Mouse (Mus musculus): ENCODE measurements around the gene Phldb3. TPM values are rescaled to one million over a fixed set of nuclear protein-coding genes. Genes with fewer than 3 reads are reported as not detected.

The Phldb3 gene
- total RNA-seq (2017): 13.7 and 13.9 TPM in 2 replicates

DNA sequence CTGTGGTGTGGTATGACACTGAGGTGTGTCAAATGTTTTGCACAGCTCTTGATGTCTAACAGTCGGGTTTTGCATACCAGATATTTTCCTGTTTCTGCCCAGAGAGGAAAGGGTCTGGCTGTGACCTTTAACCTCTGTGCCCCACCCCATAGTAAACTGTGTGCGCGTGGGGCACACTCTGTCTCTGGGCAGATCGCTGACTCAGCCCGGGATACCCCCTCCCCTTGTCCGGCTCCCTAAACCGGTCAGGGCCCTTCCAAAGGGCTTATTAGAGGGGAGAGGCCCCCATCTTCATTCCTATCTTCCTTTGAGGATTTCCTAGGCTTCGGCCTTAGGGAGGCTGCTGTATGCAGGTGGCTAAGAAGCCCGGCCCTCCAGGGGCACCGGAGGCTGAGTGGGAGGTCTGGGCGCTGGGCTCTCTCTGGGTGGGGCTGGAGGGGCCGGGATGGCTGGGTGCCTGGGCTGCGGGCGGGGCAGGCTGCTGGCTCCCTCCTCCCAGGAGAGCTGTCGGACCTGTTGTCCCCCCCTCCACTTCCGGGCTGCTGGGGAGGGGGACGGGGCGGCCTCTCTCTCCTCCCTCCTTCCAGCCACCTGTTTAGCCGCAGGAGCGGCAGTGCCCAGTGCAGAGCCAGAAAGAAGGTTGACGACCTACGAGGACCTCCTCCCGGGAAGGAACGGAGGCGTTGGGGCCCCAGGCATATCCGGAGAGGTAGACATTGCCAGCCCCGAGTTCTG is at the start of gene Phldb3:
Gene Phldb3 (plus strand): TSS at position 620 of the 735 bp plus-strand sequence.
- ATAC-seq (ENCODE audit: extremely low read depth, insufficient number of reproducible peaks, low FRiP score, poor library complexity, severe bottlenecking): no peak

DNA sequence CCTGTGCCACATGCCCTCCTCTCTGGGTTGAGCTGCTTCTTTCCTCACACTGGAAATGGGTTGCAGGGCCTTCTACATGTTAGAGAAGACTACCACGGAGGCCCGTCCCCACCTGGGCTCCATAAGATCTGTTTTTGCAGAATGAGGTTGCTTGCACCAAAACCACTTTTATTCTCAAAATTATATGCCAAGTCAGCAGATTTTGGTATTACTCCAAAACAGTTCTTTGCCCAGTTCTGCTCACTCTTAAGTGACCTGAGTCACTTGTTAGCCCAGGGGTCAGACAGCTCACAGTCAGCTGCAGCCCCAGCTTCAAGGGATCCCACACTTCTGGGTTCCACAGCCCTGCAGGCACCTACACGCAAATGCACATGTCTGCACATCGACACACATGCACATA is 49.1 kb upstream of the Phldb3 start:
- ATAC-seq (ENCODE audit: extremely low read depth, insufficient number of reproducible peaks, low FRiP score, poor library complexity, severe bottlenecking): no peak

DNA sequence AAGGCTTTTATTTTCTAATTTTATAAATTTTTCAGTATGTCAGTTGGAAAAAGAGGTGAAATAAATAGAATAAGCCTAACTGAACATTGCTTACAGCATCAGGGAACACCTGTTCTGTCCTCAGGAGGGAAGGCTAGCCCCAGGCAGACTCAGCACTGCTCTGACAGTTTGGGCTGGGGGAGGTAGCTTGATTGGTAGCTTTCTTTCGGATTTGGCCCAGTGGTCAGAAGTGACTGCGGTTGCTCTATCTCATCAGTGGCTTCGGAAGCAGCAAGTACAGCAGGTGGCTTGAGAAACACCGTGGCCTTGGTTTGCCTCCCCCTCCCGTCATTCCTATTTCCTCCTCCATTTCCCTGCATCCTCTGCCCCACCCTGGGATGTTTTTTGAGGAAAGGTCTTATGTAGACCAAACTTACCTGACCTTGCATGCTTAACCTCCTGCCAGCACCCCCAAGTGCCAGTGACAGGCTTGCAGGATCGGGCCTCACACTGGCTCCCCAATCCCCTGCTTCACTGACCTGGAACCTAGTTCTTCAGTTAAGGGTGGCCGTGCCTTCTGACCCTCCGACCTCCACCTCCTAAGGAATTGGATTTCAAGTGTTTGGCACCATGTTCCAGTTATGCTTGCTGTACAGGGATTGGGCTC is 47.2 kb upstream of the Phldb3 start:
- no peak for ATAC-seq (ENCODE audit: extremely low read depth, insufficient number of reproducible peaks, low FRiP score, poor library complexity, severe bottlenecking)

DNA sequence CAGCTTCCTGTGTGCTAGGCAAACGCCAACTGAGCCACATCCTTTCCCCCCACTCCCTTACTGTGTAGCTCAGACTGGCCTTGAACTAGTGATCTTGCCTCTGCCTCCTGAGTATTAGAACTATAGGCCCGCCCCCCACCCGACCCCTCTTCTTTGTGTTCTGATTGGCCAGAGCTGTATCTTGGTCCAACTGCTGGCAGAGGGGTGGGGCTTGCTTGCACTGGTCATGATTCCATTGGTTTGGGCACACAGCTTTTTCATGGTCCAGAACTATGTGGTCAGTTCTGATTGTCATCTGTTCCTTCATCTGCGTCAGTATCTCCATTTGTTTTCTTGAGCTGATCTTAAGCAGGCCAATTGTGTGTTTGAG is 46.7 kb upstream of the Phldb3 start:
- no peak for ATAC-seq (ENCODE audit: extremely low read depth, insufficient number of reproducible peaks, low FRiP score, poor library complexity, severe bottlenecking)

DNA sequence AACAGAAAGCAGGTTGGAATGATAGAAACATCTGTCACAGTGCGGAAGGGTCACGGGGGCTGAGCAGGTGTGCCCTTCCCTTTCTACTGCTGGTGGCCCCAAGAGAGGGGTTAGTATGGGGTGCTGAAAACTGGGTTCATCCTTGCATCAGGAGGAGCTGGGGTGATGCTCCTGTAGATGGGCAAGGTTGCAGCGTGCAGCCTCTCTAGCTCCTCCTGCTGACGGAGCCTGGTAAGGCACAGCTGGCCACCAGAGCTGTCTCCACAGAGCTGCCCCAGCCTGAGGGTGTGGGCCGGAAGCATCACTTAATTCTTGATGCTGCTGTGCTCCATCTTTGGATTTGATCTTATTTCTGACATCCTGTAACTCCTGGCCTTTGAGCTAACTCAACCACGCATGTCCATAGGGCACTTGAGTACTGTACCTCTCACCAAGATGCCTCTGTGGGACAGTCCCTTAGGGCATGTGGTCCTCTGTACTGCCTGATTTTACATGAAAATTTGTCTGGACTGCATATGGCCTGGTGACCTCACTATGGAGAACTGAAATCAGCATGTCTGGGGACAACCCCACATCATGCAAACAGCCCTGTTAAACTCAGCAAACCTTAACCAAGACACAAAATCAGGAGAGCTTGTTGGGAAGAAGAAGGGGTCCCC is 45.8 kb upstream of the Phldb3 start:
- peak; percentile 81 for ATAC-seq (ENCODE audit: extremely low read depth, insufficient number of reproducible peaks, low FRiP score, poor library complexity, severe bottlenecking)

DNA sequence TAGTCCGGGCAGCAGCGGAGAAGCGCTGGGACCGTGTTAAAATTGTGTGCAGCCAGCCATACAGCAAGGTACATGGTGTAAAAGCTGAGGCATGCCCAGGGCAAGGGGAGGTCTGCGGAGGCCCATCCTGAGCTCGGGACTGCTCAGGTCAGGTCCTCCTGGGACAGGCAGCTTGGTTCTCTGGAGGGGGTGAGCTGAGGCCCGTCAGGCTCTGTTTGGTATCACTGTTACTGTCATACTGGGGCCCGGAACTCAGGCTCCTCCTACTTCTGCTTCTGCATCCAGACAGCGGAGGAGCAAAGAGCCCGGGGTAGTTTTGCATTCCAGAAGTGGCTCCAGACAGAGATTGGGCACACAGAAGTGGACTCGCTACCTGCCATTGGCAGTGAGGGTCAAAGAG is 44.9 kb upstream of the Phldb3 start:
- no peak for ATAC-seq (ENCODE audit: extremely low read depth, insufficient number of reproducible peaks, low FRiP score, poor library complexity, severe bottlenecking)

DNA sequence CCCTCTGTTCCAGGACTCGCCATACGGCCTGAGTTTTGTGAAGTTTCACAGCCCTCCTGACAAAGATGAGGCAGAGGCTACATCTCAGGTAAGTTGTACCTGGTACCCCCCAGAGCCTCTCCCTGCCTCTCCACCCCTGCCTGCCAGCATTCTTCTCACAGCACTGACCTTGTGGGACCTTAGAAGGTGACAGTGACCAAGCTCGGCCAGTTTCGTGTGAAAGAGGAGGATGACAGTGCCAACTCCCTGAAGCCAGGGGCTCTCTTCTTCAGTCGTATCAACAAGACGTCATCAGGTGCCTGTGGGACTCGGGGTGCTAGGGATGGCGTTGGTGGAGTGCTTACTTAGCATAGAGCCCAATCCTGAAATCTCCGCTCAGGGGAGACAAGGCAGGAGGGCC is 44.4 kb upstream of the Phldb3 start:
- ATAC-seq (ENCODE audit: extremely low read depth, insufficient number of reproducible peaks, low FRiP score, poor library complexity, severe bottlenecking): no peak

DNA sequence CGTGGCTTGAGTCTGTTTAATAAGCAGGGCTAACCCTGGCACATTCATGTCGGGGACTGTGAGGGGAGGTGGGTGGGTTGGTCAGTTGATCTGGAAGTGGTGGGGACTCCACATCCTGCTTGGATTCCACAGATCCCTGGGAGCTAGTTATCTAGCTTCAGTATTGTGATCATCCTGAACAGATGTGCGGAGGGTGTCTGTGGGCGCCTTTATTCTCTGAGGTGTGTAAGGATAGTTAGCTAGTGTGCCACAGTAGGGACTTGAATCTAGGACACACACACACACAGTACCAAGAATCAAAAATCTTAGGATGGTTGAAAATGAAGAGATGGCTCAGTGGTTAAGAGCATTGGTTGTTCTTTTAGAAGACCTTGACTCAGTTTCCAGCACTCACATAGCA is 42.1 kb upstream of the Phldb3 start:
- no peak for ATAC-seq (ENCODE audit: extremely low read depth, insufficient number of reproducible peaks, low FRiP score, poor library complexity, severe bottlenecking)

DNA sequence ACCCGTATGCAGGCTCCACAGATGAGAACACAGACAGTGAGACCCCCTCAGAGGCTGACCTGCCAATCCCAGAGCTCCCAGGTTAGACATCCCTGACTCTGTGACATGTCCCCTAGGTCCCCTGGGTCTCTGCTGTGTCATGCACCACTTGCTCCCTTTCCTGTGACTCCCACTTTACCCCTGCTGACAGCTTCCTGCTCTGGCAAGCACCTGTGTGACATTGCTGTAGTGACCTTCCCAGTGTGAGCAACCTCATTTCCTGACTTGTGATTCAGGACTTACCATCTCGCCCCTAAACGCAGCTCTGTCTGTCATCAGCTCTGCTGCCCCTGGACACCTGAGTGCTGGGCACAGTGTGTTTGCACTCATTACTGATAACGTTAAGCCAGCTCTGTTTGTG is 39.5 kb upstream of the Phldb3 start:
- no peak for ATAC-seq (ENCODE audit: extremely low read depth, insufficient number of reproducible peaks, low FRiP score, poor library complexity, severe bottlenecking)

DNA sequence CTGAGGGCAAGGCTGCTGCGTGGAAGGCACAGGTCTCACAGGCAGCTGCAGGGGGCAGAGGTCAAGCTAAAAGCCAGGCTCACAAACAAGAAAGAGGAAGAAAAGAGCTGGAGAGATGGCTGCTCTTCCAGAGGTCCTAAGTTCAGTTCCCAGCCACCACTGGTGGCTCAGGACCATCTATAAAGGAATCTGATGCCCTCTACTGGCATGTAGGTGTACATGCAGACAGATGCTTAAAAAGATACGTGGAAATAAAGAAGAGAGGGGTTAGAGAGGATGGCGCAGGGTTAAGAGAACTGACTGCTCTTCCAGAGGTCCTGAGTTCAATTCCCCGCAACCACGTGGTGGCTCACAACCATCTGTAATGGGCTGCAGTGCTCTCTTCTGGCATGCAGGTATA is 38.1 kb upstream of the Phldb3 start:
- ATAC-seq (ENCODE audit: extremely low read depth, insufficient number of reproducible peaks, low FRiP score, poor library complexity, severe bottlenecking): no peak

DNA sequence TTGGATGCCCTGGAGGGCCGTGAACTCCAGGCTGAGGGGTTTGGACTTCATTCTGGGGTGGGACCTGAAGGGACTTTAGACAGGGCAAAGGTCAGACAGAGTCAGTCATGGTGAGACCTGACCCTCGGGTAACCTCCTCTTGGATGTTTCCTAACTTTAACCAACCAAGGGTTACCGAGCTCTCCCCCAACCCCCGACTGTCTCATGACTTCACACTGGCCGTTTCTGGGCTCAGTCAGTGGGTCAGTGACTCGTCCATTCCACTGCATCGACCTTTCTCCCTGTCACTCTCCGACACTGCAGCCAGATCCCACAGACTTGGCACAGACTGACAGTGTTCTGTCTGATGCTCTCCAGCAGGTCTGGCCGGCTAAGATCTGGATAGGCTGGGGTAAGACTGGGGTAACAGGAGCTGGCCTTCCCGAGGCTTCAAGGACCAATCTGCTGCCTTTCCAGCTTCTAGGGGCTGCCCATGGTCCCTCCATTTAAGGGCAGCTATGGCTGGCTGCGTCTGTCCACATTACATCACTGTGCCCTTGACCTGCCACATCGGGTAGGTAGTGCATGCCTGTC is 36.3 kb upstream of the Phldb3 start:
- ATAC-seq (ENCODE audit: extremely low read depth, insufficient number of reproducible peaks, low FRiP score, poor library complexity, severe bottlenecking): peak; percentile 6; the same call in 1 of the 2 replicates

DNA sequence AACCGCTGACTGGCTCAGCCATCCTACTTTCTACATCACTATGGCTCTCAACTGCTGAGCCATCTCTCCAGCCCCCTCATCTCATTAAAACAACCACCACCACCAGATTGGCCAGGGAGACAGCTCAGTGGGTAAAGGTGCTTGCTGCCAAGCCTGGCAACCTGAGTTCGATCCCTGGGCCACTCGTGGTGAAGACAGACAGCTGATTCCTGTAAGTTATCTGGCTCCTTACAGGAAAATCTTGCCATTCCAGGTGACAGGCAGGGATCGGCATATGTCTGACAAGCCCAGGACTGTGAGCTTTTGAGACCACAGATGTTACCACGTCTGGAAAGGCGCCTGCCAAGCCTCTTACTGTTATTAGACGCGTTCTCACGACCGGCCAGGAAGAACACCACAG is 32.8 kb upstream of the Phldb3 start:
- ATAC-seq (ENCODE audit: extremely low read depth, insufficient number of reproducible peaks, low FRiP score, poor library complexity, severe bottlenecking): no peak

DNA sequence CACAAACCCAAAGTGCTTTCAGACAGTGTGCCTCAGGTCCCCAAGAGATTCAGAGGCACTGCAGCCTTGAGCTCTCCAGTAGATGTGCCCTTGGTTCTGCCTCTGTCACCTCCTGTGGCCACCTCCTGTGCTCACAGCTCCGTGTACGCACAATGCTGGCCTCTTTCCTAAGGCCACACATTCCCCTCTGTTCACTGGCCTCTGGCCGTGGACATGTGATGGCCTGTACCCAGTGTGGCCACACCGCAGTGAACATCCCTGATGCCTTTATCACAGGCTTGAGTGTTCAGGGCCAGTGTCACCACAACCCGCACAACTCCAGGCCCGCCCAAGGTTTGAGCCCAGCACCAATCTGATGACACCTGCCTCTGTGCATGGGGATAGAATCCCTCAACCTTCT is 25.7 kb upstream of the Phldb3 start:
- no peak for ATAC-seq (ENCODE audit: extremely low read depth, insufficient number of reproducible peaks, low FRiP score, poor library complexity, severe bottlenecking)

DNA sequence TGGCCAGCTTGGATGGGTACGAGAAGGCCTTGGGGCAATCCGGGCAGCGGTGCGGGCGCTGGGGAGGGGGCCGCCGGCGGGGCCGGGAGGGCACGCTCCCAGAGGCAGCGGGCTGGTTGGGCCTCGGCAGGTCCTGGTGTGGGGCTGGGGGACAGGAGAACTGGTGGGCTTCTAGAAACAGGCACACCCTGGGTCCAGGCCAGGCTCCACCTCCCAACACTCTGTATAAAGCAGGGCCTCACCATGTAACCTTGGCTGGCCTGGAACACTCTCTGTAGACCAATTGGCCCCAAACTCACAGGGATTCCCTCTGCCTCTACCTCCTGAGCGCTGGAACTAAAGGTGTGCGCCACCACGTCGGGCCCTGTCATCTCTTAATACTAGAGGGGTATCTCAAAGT is 24.6 kb upstream of the Phldb3 start:
- ATAC-seq (ENCODE audit: extremely low read depth, insufficient number of reproducible peaks, low FRiP score, poor library complexity, severe bottlenecking): no peak

DNA sequence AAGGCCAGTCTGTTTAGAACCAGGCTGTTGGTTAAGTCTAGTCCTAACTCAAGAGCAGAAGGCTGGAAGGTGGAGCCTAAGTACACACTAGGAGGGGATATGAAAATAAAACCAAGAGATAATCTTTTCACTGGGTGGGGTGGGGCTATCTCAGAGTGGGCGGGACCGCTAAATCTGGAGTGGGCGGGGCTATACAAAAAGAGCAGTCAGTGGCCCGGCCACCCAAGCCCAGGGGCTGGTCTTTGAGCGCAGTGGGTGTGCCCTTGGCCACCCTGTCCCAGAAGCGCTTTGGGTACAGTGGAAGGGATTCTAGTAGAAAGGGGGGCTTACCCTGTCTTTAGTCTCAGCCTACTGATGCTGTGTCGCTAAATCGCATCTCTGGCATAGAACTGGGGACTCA is 23.7 kb upstream of the Phldb3 start:
- no peak for ATAC-seq (ENCODE audit: extremely low read depth, insufficient number of reproducible peaks, low FRiP score, poor library complexity, severe bottlenecking)

DNA sequence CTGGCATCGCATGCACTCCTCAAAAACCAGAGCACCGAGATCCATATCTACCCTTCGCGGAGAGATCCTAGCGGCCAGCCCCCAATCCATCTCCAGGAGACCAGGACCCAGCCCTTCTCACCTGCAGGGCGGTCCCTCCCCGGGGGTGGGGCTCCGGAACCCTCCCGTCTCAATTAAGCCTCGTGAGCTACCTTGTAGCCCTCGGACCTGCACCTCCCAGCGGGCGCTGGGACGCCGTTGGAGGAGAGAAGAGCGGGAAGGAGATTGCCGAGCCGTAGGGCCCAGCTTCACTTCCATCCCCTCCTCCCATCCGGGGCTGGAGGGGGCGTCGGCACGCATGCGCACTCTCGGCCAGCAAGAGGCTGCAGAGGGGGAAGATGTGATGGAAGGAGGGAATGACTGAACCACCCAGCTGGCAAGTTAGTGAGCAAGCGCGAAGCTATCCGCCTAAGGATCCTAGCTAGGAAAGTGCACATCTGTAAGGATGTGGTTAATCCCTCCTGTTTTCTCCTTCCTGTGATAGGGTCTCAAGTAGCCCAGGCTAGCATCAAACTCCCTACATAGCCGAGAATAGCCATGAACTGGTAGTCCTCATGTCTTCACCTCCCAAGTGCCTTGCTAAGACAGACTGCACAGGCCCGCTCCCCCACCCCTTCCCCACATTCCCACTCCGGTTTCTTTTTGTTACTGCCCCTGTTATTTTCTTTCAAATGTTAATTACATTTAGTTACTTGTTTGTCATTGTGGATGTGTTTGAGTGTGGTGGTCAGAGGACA is 23.0 kb upstream of the Phldb3 start, which contains the start of the genes Ethe1 and Zfp575:
Gene Ethe1 (plus strand): TSS at position 214 of the 776 bp plus-strand sequence.
Gene Zfp575 (minus strand): TSS at position 312 of the 776 bp plus-strand sequence.
- ATAC-seq (ENCODE audit: extremely low read depth, insufficient number of reproducible peaks, low FRiP score, poor library complexity, severe bottlenecking): no peak

DNA sequence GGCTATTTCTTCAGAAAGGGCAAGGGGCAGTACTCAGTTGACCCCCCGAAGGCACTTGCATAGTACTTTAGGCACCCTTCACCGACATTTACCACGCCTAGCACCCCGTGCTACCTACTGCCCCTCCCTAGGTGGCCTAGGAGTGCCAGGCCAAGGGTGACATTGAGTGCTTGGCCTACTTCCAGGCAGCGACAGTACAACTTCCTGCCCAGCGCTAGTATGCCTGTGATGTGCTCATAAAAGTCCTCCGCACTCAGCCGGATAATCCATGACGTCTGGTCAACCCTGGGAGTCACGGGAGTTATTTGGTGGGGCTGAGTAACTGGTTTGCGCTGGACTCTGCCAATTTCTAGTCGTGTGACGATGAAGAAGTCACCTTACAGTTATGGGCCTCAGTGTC is 22.2 kb upstream of the Phldb3 start:
- no peak for ATAC-seq (ENCODE audit: extremely low read depth, insufficient number of reproducible peaks, low FRiP score, poor library complexity, severe bottlenecking)

DNA sequence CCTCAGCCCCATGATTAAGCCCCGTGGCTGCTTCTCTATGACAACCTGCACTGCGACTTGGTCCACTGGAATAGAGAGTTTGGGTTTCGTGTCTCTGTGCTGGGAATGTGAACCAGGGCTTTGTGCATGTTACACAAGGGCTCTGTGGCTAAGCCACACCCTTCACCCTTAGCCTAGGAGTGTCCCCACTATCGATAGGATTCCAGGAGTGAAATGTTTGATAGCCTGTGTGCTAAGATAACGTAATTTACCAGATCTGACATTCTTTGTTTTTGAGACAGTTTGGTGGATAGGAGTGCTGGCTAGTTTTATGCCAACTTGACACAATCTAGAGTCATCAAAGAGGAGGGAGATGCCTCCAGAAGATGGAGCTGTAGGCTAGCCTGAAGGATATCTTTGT is 18.8 kb upstream of the Phldb3 start:
- ATAC-seq (ENCODE audit: extremely low read depth, insufficient number of reproducible peaks, low FRiP score, poor library complexity, severe bottlenecking): no peak

DNA sequence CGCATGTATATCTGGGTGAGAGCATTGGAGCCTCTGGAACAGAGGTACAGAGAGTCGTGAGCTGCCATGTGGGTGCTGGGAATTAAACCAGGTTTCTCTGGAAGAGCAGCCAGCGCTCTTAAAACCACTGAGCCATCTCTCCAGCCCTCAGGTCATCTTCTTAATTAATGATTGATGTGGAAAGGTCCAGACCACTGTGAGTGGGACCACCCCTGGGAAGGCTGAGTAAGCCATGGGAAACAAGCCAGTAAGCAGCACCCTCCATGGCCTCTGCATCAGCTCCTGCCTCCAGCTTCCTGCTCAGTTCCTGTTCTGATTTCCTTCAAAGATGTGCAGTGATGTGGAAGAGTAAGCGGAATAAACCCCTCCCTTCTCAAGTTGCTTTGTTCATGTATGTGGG is 18.4 kb upstream of the Phldb3 start:
- no peak for ATAC-seq (ENCODE audit: extremely low read depth, insufficient number of reproducible peaks, low FRiP score, poor library complexity, severe bottlenecking)
